Mouse (Mus musculus) layer of hippocampus, postnatal 10 days (tissue): ENCODE measurements around the gene Fitm1. TPM values are rescaled to one million over a fixed set of nuclear protein-coding genes. Genes with fewer than 3 reads are reported as not detected.
A peak's percentile ranks its signal among the peaks of the same experiment; 100 is the strongest.

Experiments
- DNase-seq, 2 experiments: peaks; one replicate each; pipeline ENCODE4 v3.0.0; 2021; ENCODE audit warnings: low spot score in 2 of 2
- total RNA-seq, 2 experiments: library from RNA; stranded (reverse); gene quantifications; 2 replicates each; pipeline ENCODE4 v1.2.3; 2021

Gene Fitm1
- total RNA-seq, 2 experiments from 2014 or later = not detected

DNA sequence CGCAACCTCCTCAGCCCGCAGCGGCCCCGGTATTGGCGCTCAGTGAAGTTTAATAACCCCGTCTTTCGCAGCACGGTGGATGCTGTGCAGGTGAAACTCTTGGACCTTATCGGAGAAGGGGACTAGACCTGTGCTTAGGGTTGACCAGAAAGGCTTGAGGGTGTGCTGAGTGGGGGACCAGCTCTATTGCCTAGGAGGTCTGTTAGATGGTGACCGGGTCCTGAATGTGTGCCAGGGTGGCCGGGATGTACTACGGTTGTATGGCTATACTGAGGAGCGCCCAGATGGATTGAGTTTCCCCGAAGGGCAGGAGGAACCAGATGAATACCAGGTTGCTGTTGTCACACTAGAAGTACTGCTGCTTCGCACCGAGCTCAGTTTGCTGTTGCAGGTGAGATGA is 16.8 kb downstream of the Fitm1 start:
- no peak for DNase-seq

DNA sequence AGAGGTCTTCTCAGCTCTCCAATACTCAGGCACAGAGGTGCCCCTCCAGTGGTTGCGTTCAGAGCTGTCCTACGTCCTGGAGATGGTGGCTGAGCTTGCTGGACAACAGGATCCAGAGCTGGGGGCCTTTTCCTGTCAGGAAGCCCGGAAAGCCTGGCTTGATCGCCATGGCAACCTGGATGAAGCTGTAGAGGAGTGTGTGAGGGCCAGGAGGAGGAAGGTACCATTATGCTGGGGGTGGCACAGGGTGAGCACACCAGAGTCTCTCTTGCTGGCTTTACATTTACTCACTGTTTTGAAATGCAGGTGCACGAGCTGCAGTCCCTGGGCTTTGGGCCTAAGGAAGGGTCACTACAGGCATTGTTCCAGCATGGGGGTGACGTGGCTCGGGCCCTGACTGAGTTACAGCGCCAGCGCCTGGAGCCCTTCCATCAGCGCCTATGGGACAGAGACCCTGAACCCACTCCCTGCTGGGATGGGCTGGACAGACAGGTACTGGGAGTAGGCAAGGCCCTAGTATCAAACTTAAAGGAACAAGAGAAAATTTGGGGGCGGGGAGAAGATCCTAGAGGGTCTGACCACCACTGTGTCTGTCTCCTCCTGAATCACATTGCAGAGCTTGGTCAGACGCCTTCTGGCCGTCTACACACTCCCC is 20.7 kb downstream of the Fitm1 start:
- peak; percentile 45 to 58 for DNase-seq

DNA sequence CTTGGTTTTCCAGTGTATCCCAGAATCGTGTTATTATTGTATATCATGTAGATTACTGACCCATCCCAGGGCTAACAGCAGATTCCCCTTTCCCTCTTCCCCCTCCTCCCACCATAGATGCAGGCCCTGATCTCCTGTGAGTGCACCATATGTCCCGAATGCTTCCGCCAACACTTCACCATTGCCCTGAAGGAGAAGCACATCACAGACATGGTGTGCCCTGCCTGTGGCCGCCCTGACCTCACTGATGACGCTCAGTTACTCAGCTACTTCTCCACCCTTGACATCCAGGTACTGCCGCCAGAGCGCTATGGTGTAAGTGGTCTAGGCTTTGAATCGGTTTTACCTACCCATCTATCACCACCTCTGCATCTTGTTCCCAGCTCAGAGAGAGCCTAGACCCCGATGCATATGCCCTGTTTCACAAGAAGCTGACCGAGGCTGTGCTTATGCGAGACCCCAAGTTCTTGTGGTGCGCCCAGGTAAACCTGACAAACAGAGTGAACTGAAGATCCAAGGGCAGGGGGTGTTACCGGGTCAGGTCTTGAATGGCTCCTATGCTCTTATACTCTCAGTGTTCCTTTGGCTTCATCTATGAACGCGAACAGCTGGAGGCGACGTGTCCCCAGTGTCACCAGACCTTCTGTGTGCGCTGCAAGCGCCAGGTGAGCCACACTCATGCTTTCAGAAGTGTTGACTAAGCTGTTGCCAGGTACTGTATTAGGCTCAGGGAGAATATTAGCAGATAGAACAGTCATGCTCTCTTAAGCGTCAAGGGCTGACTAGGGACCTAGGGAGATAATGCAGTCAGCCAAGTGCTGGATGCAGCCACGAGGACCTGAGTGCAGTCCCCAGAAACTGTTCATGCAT is 23.3 kb downstream of the Fitm1 start:
- DNase-seq = no peak

DNA sequence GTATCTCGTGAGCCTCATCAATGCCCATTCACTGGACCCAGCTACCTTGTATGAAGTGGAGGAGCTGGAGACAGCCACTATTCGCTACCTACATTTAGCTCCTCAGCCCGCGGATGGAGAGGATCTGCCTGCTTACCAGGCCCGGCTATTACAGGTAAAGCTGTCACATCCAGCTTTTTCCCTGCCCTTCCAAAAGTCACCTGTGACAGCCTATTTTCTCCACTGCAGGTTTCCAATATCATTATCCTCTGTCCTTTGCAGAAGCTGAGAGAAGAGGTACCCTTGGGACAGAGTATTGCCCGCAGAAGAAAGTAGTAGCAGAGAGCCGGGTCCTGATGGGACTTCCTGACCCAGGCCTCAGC is 27.8 kb downstream of the Fitm1 start, which contains the start of gene Irf9:
Irf9 (plus strand) TSS at position 301 of the 362 bp plus-strand sequence.
- no peak for DNase-seq

DNA sequence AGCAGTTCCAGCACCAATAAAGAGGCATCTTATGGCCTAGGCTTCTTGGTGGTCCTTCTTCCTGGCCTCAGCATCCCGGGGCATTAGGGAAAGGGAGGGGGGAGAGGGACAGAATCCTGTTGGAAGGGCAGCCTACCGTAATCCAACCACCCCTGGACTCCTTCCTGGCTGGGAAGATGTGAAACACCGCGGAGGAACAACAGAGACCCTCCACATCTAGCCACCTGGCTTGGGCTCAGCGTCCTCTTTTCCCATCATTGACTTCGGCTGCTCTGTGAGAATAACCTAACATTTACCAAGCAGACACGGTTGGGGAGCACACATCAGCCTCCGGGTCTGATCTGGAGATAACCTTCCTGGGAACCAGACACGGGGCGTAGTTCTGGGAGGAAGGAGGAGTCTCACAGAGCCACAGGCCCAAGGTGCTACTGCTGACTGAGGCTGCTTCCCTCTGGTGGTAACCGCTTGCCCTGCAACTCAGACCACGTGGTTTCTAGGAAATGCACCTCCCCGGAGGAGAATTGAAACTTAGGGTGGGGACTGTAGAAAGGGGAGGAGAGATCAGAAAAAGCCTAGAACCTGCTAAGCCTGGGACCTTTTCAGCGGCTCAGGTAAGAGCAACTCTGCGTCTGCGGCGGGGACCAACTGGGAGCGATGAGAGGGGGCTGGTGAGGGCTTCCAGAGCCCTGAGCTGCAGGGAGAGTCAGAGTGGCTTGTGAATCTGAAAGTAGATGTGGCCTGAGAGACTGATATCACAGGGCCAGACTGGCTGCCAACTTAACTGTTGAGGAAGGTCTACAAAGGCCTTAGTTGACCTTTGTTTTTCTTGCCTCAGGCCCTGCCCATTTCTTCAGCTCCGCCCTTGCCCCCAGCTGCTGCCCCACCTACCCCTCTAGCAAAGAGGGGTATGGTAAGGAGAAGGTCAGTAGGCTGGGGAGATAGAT is 28.5 kb downstream of the Fitm1 start:
- peak; percentile 85 to 91 for DNase-seq

DNA sequence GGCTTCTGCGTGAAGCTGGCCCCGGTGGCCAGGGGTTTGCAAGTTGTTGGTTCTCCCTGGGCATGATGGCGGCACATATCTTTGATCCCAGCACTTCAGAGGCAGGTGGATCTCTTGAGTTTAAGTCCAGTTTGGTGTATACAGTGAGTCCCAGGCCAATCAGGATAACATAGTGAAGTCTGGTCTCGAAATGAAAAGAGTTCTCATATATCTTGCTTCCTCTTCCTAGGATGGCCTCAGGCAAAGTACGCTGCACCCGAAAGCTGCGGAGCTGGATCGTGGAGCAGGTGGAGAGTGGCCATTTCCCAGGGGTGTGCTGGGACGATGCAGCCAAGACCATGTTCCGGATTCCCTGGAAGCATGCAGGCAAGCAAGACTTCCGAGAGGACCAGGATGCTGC is 29.4 kb downstream of the Fitm1 start:
- no peak for DNase-seq

DNA sequence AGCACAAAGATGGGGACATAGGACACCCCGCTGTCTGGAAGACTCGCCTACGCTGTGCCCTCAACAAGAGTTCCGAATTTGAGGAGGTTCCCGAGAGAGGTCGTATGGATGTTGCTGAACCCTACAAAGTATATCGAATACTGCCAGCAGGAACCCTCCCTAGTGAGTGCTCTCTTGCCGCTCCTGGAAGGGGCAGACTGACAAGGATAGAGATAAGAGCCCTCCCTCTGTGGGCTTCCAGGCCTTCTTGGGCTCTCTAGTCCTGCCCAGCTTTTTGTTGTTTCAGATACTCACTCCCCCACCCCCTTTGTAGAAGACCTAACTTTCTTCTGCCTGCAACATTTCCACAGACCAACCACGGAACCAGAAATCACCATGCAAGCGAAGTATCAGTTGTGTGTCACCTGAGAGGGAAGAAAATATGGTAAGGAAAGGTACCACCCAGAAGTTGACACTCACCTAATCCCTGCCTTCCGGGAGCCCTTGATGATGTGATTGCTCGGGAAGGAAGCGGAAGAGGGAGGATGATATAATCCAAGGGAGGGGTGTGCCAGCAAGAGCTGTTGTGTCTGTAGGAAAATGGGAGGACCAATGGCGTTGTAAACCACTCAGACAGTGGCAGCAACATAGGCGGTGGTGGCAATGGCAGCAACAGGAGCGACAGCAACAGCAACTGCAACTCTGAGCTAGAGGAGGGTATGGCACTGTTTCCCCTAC is 30.5 kb downstream of the Fitm1 start:
- DNase-seq = no peak

DNA sequence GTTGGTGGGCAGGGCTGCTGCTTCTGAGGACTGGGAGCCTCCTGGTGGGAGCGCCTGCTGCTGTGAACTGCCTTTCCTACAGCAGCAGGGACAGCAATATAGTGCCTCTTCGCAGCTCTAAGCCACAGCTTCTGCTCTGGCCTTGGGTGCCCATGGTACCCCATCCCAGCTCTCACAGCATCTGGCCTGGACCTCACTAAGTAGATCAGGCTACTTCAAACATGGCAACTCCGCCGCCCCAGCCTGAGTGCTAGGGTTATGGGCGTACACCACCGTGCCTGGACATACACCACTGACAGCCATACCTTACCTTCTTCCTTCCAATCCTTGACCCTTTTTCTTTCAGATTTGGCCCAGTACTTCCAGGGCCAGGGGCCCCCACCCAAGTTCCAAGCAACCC is 32.9 kb downstream of the Fitm1 start:
- no peak for DNase-seq

DNA sequence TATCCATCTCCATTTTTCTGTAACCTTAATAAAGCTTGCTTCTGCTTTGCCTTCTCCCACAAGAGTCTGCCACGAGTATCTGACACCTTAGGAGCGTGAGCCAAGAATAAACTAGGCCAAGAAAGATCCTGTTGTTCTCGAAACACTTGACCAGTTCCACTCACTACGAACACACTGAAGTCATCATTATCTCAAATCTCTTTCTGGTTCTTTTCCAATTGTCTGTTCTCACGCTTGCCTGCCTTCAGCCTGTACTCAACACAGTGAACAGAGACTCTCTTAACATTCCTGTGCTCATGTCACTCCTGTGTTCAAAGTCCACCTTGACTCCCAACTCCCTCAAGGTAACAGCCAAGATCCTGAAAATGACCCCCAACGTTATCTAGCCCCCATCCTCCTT is 37.9 kb downstream of the Fitm1 start:
- no peak for DNase-seq

DNA sequence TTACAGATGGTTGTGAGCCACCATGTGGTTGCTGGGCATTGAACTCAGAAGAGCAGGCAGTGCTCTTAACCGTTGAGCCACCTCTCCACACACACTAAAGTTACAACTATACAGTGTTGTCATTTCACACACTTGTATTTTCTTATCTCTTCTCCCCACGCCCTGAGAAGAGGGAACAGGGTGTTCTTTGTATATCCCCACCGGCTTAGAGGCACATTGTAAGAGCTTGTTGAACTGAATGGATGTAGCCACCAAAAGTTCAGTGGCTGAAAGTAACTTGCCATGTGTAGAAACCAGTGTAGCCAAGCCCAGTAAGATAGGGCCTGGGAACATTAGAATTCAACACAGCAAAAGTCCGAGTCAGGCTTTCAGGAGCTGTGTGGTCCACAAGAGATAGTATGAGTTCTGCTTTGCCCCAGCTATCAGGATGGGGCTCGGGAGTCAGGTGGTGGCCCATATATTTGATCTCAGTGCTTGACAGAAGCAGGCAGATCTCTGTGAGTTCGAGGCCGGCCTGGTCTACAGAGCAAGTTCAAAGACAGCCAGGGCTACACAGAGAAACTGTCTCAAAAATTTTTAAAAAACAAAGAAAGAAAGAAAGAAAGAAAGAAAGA is 39.3 kb downstream of the Fitm1 start:
- no peak for DNase-seq

DNA sequence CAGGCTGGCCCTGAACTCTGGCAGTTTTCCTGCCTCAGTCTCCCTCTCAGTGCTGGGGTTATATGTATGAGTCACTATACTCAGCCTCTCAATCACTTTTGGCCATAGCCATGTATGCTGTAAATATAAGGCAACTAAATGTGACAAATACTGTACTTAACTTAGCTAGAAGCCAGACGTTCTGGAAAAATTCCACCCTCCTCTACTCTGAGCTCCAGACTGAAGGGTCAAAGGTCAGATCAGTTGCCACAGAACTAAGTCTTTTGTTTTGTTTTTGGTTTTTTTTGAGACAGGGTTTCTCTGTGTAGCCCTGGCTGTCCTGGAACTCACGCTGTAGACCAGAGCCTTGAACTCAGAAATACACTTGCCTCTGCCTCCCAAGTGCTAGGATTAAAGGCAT is 40.5 kb downstream of the Fitm1 start:
- no peak for DNase-seq

DNA sequence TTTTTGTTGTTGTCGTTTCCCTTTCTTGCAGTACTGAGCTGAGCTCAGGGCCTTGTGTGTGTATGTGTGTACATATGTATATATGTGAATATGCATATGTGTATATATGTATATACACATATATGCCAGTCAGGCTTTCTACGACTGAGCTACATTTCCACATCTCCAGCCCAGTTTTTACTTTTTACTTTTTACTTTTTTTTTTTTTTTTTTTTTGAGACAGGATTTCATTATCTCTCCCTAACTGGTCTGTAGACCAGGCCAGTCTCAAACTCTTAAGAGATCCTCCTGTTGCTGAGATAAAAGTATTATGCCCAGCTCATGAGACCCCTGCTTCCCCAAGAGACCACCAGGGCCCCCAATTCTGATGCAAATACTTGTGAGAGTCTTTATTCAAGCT is 41.4 kb downstream of the Fitm1 start:
- no peak for DNase-seq

DNA sequence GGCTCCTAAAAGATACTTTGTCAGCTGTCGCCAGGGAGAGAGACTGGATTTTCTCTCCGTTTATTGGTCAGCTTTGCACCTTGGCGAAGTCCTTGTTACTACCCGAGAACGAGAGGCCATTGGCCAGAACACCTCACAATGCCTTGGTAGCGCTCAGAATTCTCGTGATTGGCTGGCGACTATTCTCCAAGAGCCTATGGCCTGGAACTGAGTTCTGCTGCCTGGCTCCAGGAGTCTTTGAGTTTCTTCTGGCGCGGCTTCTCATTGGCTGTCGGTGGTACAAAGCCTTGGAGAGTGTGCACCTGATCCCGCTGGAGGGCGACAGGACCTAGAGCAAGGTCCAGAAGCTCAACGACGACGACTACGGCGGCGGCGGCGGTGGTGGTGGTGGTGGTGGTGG is 42.4 kb downstream of the Fitm1 start, which contains the start of gene Rec8:
Rec8 (plus strand) TSS at position 216 of the 400 bp plus-strand sequence.
- no peak for DNase-seq

DNA sequence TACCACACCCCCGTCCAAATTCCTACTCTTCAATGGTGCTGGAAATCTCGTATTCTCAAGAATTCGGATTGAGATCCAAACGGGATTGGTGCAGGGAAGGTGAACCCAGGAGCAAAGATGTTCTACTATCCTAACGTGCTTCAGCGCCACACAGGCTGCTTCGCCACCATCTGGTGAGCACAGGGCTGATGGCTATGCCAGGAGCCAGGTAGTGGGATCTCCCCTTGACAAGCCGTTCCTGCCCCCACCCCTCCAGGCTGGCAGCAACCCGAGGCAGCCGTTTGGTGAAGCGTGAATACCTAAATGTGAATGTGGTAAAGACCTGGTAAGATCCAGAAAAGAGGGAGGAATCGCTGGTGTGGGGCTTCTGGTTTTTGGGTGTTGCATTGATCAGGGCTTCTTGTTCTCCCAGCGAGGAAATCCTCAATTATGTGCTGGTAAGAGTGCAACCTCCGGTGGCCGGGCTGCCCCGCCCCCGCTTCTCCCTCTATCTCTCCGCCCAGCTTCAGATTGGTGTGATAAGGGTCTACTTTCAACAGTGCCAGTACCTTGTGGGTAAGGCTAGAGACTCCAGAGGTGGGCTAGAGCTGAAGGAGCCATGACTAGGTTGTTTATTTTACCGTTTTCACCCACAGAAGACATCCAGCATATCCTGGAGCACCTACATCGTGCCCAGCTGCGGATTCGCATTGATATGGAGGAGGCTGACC is 43.2 kb downstream of the Fitm1 start:
- no peak for DNase-seq

Other genes with a start within 250 kb of the Fitm1 start
- gene Dhrs4, start 96.9 kb upstream of the Fitm1 start, total RNA-seq = 10 to 100 TPM; 16.5 to 17.7 TPM
- gene Carmil3, start 85.0 kb upstream of the Fitm1 start, total RNA-seq = 100 to 1,000 TPM; 106 to 144 TPM
- gene Cpne6, start 65.2 kb upstream of the Fitm1 start, total RNA-seq = 100 to 1,000 TPM; 306 to 335 TPM
- gene Nrl, start 50.6 kb upstream of the Fitm1 start, total RNA-seq = under 1 TPM; 0.34 to 0.76 TPM
- gene Pck2, start 35.4 kb upstream of the Fitm1 start, total RNA-seq = 10 to 100 TPM; 20.4 to 21.4 TPM
- gene Dcaf11, start 15.6 kb upstream of the Fitm1 start, total RNA-seq = 10 to 100 TPM; 61.3 to 66.7 TPM
- gene A730061H03Rik, start 15.2 kb upstream of the Fitm1 start, total RNA-seq = 1 to 10 TPM in 1 of 2 experiments, not detected in 1; 1.2 TPM
- gene Psme1, start 2.5 kb downstream of the Fitm1 start, total RNA-seq = 10 to 100 TPM; 87.3 to 91.8 TPM
- gene Emc9, start 9.7 kb downstream of the Fitm1 start, total RNA-seq = 10 to 100 TPM; 50.2 to 54.6 TPM
- gene Psme2, start 15.5 kb downstream of the Fitm1 start, total RNA-seq = 10 to 100 TPM; 54.0 to 62.7 TPM
- 10 to 100 TPM; 35.6 to 37.2 TPM for gene Rnf31, start 16.1 kb downstream of the Fitm1 start, total RNA-seq
- 10 to 100 TPM; 11.1 to 13.0 TPM for gene Irf9, start 28.0 kb downstream of the Fitm1 start, total RNA-seq
- 1 to 10 TPM; 1.4 to 2.3 TPM for gene Rec8, start 42.4 kb downstream of the Fitm1 start, total RNA-seq
- 100 to 1,000 TPM; 131 to 145 TPM for gene Ipo4, start 60.3 kb downstream of the Fitm1 start, total RNA-seq
- 1 to 10 TPM; 3.0 to 6.1 TPM for gene Gm49378, start 62.3 kb downstream of the Fitm1 start, total RNA-seq
- 10 to 100 TPM; 42.0 to 55.9 TPM for gene Tm9sf1, start 68.2 kb downstream of the Fitm1 start, total RNA-seq
- 1 to 10 TPM; 1.3 to 1.5 TPM for gene Tssk4, start 74.6 kb downstream of the Fitm1 start, total RNA-seq
- 10 to 100 TPM; 47.8 to 50.0 TPM for gene Mdp1, start 84.9 kb downstream of the Fitm1 start, total RNA-seq
- 10 to 100 TPM; 29.1 TPM for gene Gmpr2, start 96.3 kb downstream of the Fitm1 start, total RNA-seq
- gene Nedd8, start 96.5 kb downstream of the Fitm1 start, total RNA-seq = 100 to 1,000 TPM; 320 to 339 TPM
- gene Tinf2, start 106.2 kb downstream of the Fitm1 start, total RNA-seq = 10 to 100 TPM; 18.4 to 23.9 TPM
- under 1 TPM; 0.16 to 0.18 TPM for gene Tgm1, start 138.3 kb downstream of the Fitm1 start, total RNA-seq
- gene Rabggta, start 146.6 kb downstream of the Fitm1 start, total RNA-seq = 10 to 100 TPM; 42.0 to 54.1 TPM
- gene Dhrs1, start 170.1 kb downstream of the Fitm1 start, total RNA-seq = 100 to 1,000 TPM; 103 to 110 TPM
- 10 to 100 TPM; 16.4 to 17.1 TPM for gene Nop9, start 170.1 kb downstream of the Fitm1 start, total RNA-seq
- under 1 TPM; 0.47 to 0.89 TPM for gene Cideb, start 182.8 kb downstream of the Fitm1 start, total RNA-seq
- under 1 TPM; 0.45 to 0.64 TPM for gene Ltb4r2, start 185.8 kb downstream of the Fitm1 start, total RNA-seq
- gene Ltb4r1, start 190.3 kb downstream of the Fitm1 start, total RNA-seq = under 1 TPM; 0.62 to 0.69 TPM
- 1 to 10 TPM; 6.7 to 9.0 TPM for gene Adcy4, start 208.5 kb downstream of the Fitm1 start, total RNA-seq
- gene Ripk3, start 213.2 kb downstream of the Fitm1 start, total RNA-seq = 1 to 10 TPM in 1 of 2 experiments, under 1 TPM in 1; 0.78 to 2.2 TPM
- 1 to 10 TPM; 3.9 to 5.8 TPM for gene Nfatc4, start 247.5 kb downstream of the Fitm1 start, total RNA-seq